Mouse (Mus musculus): ENCODE results near the gene Rtn2. TPM values are rescaled to one million over a fixed set of nuclear protein-coding genes. Genes with fewer than 3 reads are reported as not detected.

Rtn2 gene
- polyA plus RNA-seq, 2 experiments from 2014 or later = not detected

- no peak for ATAC-seq
Measured at GRCm38 (mm10) chr7:19269721-19270441, 12.5 kb upstream of the Rtn2 start.

- no peak for ATAC-seq
Measured at GRCm38 (mm10) chr7:19270509-19271237, 11.8 kb upstream of the Rtn2 start.

GRCm38 (mm10) chr7:19271238-19272172 lies 10.9 kb upstream of the Rtn2 start, which contains the start of gene Vasp:
Gene Vasp, minus strand, starts transcription at chr7:19271817.
- peak; percentile 60 for ATAC-seq

- peak; percentile 57 for ATAC-seq
Measured at GRCm38 (mm10) chr7:19272173-19272764, 10.2 kb upstream of the Rtn2 start.

- ATAC-seq = no peak
Measured at GRCm38 (mm10) chr7:19276253-19276652, 6.2 kb upstream of the Rtn2 start.

GRCm38 (mm10) chr7:19279052-19279451 lies 3.4 kb upstream of the Rtn2 start:
- ATAC-seq = no peak

GRCm38 (mm10) chr7:19279581-19280114 lies 2.8 kb upstream of the Rtn2 start, which contains the start of gene Ppm1n:
Gene Ppm1n, minus strand, starts transcription at chr7:19280064.
- peak; percentile 64 for ATAC-seq

- peak; percentile 52 for ATAC-seq
Measured at GRCm38 (mm10) chr7:19281680-19282304, 632 bp upstream of the Rtn2 start.

- ATAC-seq = no peak
Measured at GRCm38 (mm10) chr7:19282791-19283405, 474 bp downstream of the Rtn2 start.

- ATAC-seq = no peak
Measured at GRCm38 (mm10) chr7:19283406-19283804, 981 bp downstream of the Rtn2 start.

GRCm38 (mm10) chr7:19284763-19285162 lies 2.3 kb downstream of the Rtn2 start:
- ATAC-seq = peak; percentile 31

GRCm38 (mm10) chr7:19290969-19291596 lies 8.7 kb downstream of the Rtn2 start:
- no peak for ATAC-seq

GRCm38 (mm10) chr7:19295503-19296185 lies 13.2 kb downstream of the Rtn2 start:
- ATAC-seq = peak; percentile 84

- ATAC-seq = no peak
Measured at GRCm38 (mm10) chr7:19297034-19297433, 14.6 kb downstream of the Rtn2 start.

GRCm38 (mm10) chr7:19297794-19298193 lies 15.4 kb downstream of the Rtn2 start:
- no peak for ATAC-seq

- no peak for ATAC-seq
Measured at GRCm38 (mm10) chr7:19299194-19299593, 16.8 kb downstream of the Rtn2 start.

GRCm38 (mm10) chr7:19300501-19301421 lies 18.3 kb downstream of the Rtn2 start:
- peak; percentile 59 for ATAC-seq

GRCm38 (mm10) chr7:19301461-19302263 lies 19.2 kb downstream of the Rtn2 start:
- no peak for ATAC-seq

All from activated CD4-positive, CD25-positive, alpha-beta regulatory T cell, adult 4 months (primary cell).